Mouse (Mus musculus): ENCODE measurements around the gene Gja3. TPM values are rescaled to one million over a fixed set of nuclear protein-coding genes. Genes with fewer than 3 reads are reported as not detected.
"Not testable (repeated sequence)": the region's sequence is repeated elsewhere in the genome, so short reads cannot be mapped to it uniquely, and the experiment has no call there.

The Gja3 gene
- polyA plus RNA-seq, 1 experiment: 0.04 TPM

GRCm38 (mm10) chr14:57041439-57041838 lies 16.5 kb downstream of the Gja3 start:
- Histone ChIP-seq H3K27me3 (ENCODE audit: control insufficient read depth, insufficient read depth, low read length) (no peaks in the 10 kb centered on the region), H3K27ac (ENCODE audit: insufficient read depth, low read depth, low read length) (no peak overlapping the region), H3K36me3 (ENCODE audit: control insufficient read depth, insufficient read depth, low read length) (no peaks in the 10 kb centered on the region), H3K4me3 (ENCODE audit: low read depth, low read length) (no peak overlapping the region), H3K4me1 (ENCODE audit: control insufficient read depth, insufficient read depth, insufficient read length, low read length) (no peaks in the 10 kb centered on the region)
- WGBS: 14% methylated on average over 1 of the region's 1 CpGs
- TF ChIP-seq CTCF (IDR thresholded peaks at IDR 0.05; ENCODE audit: extremely low read depth, insufficient read length, insufficient replicate concordance, low read depth, low read length) (no peak), POLR2A (IDR thresholded peaks at IDR 0.05; ENCODE audit: low read depth, low read length) (no peak)

DNA sequence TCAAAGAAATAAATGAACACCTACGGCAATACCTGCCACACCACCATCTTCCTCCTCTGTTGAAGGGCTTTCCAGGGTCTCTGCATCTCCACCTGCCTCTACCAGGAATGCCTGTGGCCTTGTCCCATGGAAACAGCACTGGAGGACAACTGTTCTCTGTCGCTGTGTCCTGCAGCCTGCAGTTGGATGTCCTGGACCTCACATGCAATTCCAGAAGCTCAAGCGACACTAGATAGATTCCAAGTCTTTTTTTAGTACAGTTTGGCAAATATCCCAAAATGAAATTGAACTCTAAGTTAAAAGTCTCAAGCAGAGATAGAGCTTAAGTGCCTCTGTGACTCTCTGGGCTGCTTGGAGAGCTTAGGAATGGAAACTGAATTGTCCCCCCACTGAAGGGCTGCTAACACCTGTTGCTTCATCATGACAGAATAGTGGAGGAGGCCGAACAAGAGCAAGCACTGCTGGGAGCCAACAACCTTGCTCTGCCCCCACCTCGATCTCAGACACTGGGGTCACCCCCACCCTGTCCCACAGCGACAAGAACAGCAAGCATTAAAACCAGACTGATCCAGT lies 22.9 kb downstream of the Gja3 start:
- Histone ChIP-seq H3K27me3 (ENCODE audit: control insufficient read depth, insufficient read depth, low read length) (no peaks in the 10 kb centered on the region), H3K36me3 (ENCODE audit: control insufficient read depth, insufficient read depth, low read length) (no peaks in the 10 kb centered on the region), H3K27ac (ENCODE audit: insufficient read depth, low read depth, low read length) (no peak overlapping the region), H3K4me1 (ENCODE audit: control insufficient read depth, insufficient read depth, insufficient read length, low read length) (no peaks in the 10 kb centered on the region), H3K4me3 (ENCODE audit: low read depth, low read length) (no peak overlapping the region)
- 55% methylated on average over 6 of the region's 6 CpGs for WGBS
- TF ChIP-seq POLR2A (IDR thresholded peaks at IDR 0.05; ENCODE audit: low read depth, low read length) (no peak), CTCF (IDR thresholded peaks at IDR 0.05; ENCODE audit: extremely low read depth, insufficient read length, insufficient replicate concordance, low read depth, low read length) (no peak)

DNA sequence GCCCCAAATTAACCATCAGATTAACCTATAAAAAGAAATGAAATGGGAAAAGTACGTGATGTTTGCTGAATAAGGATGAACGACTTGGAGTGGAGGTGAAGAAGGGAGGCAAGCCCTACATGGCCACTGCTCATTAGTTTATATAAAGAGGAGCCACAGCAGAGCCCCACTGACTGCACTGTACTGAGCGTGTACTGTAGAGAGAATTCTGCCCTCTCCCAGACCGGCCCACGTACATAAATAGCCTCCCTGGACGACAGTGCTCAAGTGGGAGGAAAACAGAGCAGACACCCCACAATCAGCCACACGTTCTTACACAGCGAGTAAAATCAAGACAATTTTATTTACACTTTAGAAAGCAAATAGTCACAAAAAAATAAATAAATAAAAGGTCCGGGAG lies 23.8 kb downstream of the Gja3 start:
- Histone ChIP-seq H3K4me1 (ENCODE audit: control insufficient read depth, insufficient read depth, insufficient read length, low read length) (no peaks in the 10 kb centered on the region), H3K27me3 (ENCODE audit: control insufficient read depth, insufficient read depth, low read length) (no peaks in the 10 kb centered on the region), H3K27ac (ENCODE audit: insufficient read depth, low read depth, low read length) (no peak overlapping the region), H3K36me3 (ENCODE audit: control insufficient read depth, insufficient read depth, low read length) (no peaks in the 10 kb centered on the region), H3K4me3 (ENCODE audit: low read depth, low read length) (no peak overlapping the region)
- WGBS: 31% methylated on average over 9 of the region's 9 CpGs
- no peak for TF ChIP-seq POLR2A (IDR thresholded peaks at IDR 0.05; ENCODE audit: low read depth, low read length)
- no peak for TF ChIP-seq CTCF (IDR thresholded peaks at IDR 0.05; ENCODE audit: extremely low read depth, insufficient read length, insufficient replicate concordance, low read depth, low read length)

DNA sequence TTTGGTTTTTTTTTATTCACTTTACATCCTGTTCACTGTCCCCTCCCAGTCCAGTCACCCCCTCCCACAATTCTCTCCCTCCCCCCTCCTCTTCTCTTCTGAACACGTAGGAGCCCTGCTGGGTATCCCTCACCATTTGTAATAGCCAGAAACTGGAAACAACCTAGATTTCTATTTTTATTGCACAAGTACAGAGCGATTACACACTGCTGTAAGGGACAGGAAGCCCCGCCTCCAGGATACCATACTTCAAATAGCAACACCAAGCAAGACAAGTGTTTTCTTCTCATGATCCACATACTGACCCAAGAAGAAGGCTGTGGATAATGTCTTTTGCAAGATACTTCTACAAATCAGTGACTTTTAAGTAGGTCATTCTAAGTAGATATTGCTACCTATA lies 25.1 kb downstream of the Gja3 start:
- H3K4me3 ChIP-seq (ENCODE audit: low read depth, low read length): no peak overlapping the region
- no peaks in the 10 kb centered on the region for H3K27me3 ChIP-seq (ENCODE audit: control insufficient read depth, insufficient read depth, low read length)
- no peaks in the 10 kb centered on the region for H3K36me3 ChIP-seq (ENCODE audit: control insufficient read depth, insufficient read depth, low read length)
- H3K27ac ChIP-seq (ENCODE audit: insufficient read depth, low read depth, low read length): no peak overlapping the region
- 53% methylated on average over 3 of the region's 3 CpGs for WGBS
- H3K4me1 ChIP-seq (ENCODE audit: control insufficient read depth, insufficient read depth, insufficient read length, low read length): no peaks in the 10 kb centered on the region
- TF ChIP-seq POLR2A (IDR thresholded peaks at IDR 0.05; ENCODE audit: low read depth, low read length): no peak
- TF ChIP-seq CTCF (IDR thresholded peaks at IDR 0.05; ENCODE audit: extremely low read depth, insufficient read length, insufficient replicate concordance, low read depth, low read length): no peak

- TF ChIP-seq CTCF (IDR thresholded peaks at IDR 0.05; ENCODE audit: extremely low read depth, insufficient read length, insufficient replicate concordance, low read depth, low read length) (no peak), POLR2A (IDR thresholded peaks at IDR 0.05; ENCODE audit: low read depth, low read length) (no peak)
- no peak overlapping the region for H3K27ac ChIP-seq (ENCODE audit: insufficient read depth, low read depth, low read length)
- H3K36me3 ChIP-seq (ENCODE audit: control insufficient read depth, insufficient read depth, low read length): no peaks in the 10 kb centered on the region
- 79% methylated on average over 2 of the region's 2 CpGs for WGBS
- no peaks in the 10 kb centered on the region for H3K4me1 ChIP-seq (ENCODE audit: control insufficient read depth, insufficient read depth, insufficient read length, low read length)
- no peak overlapping the region for H3K4me3 ChIP-seq (ENCODE audit: low read depth, low read length)
- no peaks in the 10 kb centered on the region for H3K27me3 ChIP-seq (ENCODE audit: control insufficient read depth, insufficient read depth, low read length)
These were observed 39.5 kb downstream of the Gja3 start for GRCm38 (mm10) chr14:57018436-57018835.

- H3K4me1 ChIP-seq (ENCODE audit: control insufficient read depth, insufficient read depth, insufficient read length, low read length); H3K27ac ChIP-seq (ENCODE audit: insufficient read depth, low read depth, low read length); H3K27me3 ChIP-seq (ENCODE audit: control insufficient read depth, insufficient read depth, low read length); H3K4me3 ChIP-seq (ENCODE audit: low read depth, low read length); H3K36me3 ChIP-seq (ENCODE audit: control insufficient read depth, insufficient read depth, low read length): not testable (repeated sequence)
These were observed 41.1 kb downstream of the Gja3 start for GRCm38 (mm10) chr14:57016806-57017205.

- Histone ChIP-seq H3K4me3 (ENCODE audit: low read depth, low read length) (no peak overlapping the region), H3K36me3 (ENCODE audit: control insufficient read depth, insufficient read depth, low read length) (no peaks in the 10 kb centered on the region), H3K27me3 (ENCODE audit: control insufficient read depth, insufficient read depth, low read length) (no peaks in the 10 kb centered on the region), H3K27ac (ENCODE audit: insufficient read depth, low read depth, low read length) (no peak overlapping the region), H3K4me1 (ENCODE audit: control insufficient read depth, insufficient read depth, insufficient read length, low read length) (no peaks in the 10 kb centered on the region)
- WGBS: 34% methylated on average over 4 of the region's 4 CpGs
- TF ChIP-seq CTCF (IDR thresholded peaks at IDR 0.05; ENCODE audit: extremely low read depth, insufficient read length, insufficient replicate concordance, low read depth, low read length): no peak
- TF ChIP-seq POLR2A (IDR thresholded peaks at IDR 0.05; ENCODE audit: low read depth, low read length): no peak
These were observed 69.3 kb downstream of the Gja3 start for GRCm38 (mm10) chr14:56988621-56989020.

Other genes starting within 250 kb of the Gja3 start
- 1.1 and 2.7 TPM in 2 replicates for gene Zmym5, start 246.4 kb downstream of the Gja3 start, polyA plus RNA-seq (2012; rRNA removed)
- 0.57 and 1.6 TPM in 2 replicates for gene Zmym2, start 171.4 kb downstream of the Gja3 start, polyA plus RNA-seq (2012; rRNA removed)
- 4.7 and 5.5 TPM in 2 replicates for gene Gjb2, start 46.6 kb upstream of the Gja3 start, polyA plus RNA-seq (2012; rRNA removed)
- gene Gm4491, start 57.8 kb upstream of the Gja3 start, polyA plus RNA-seq (2012; rRNA removed): not detected in 2 replicates
- not detected in 2 replicates for gene Gjb6, start 75.5 kb upstream of the Gja3 start, polyA plus RNA-seq (2012; rRNA removed)

Measured in small intestine, adult 2 months (tissue).